Mouse (Mus musculus) megakaryocyte, embryonic 14.5 days (primary cell): ENCODE measurements around the gene Luzp1. TPM values are rescaled to one million over a fixed set of nuclear protein-coding genes. Genes with fewer than 3 reads are reported as not detected.

Experiments used
- H3K27me3 ChIP-seq: replicated peaks from 2 replicates; pipeline ENCODE3; 2012; ENCODE audit warnings: inconsistent platforms
- H3K36me3 ChIP-seq: replicated peaks from 2 replicates; pipeline ENCODE3; 2012; ENCODE audit warnings: low read length, inconsistent platforms, mixed read lengths
- H3K4me1 ChIP-seq: 2 replicates; pipeline ENCODE4 v1.6.1; 2012; ENCODE audit warnings: inconsistent platforms
- H3K4me3 ChIP-seq: replicated peaks from 2 replicates; pipeline ENCODE3; 2012; ENCODE audit warnings: moderate library complexity, mild to moderate bottlenecking, inconsistent platforms
- H3K9me3 ChIP-seq: 2 replicates; pipeline ENCODE4 v1.6.1; 2012; ENCODE audit warnings: inconsistent platforms
- FLI1 ChIP-seq: IDR thresholded peaks from 2 replicates; pipeline ENCODE4 v1.6.1; 2012; ENCODE audit warnings: low read length, inconsistent platforms, mixed read lengths
- GATA1 ChIP-seq: IDR thresholded peaks from 3 replicates; pipeline ENCODE4 v1.6.1; 2012; ENCODE audit warnings: mixed read lengths, low read length, inconsistent platforms, borderline replicate concordance
- polyA plus RNA-seq: library from polyadenylated mRNA; stranded (reverse); fragments of >175 nt; gene quantifications from 2 replicates; pipeline ENCODE4 v1.2.3, GENCODE M21; 2012; ENCODE audit warnings: low replicate concordance; ENCODE audit not compliant: insufficient read depth

Gene Luzp1
- polyA plus RNA-seq, 1 experiment: 0.11 TPM

DNA sequence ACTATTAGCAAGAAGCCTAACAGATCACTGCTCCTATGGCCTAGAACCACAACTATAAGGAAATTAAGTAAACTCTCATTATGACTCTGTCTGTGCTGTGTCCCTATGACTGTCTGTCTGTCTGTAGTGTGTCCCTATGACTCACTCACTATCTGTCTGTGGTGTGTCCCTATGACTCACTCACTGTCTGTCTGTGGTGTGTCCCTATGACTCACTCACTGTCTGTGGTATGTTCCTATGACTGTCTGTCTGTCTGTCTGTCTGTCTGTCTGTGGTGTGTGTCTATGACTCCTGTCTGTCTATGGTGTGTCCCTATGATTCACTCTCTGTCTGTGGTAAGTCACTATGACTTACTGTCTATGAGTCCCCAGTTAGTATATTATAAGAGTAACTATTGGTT is 100.4 kb downstream of the Luzp1 start:
- TF ChIP-seq GATA1 (no peak), FLI1 (no peak)
- Histone ChIP-seq H3K4me3 (no peak overlapping the region), H3K27me3 (no peaks in the 10 kb centered on the region), H3K9me3 (no peaks in the 10 kb centered on the region), H3K4me1 (peaks cover 39% of the 10 kb centered on the region), H3K36me3 (peaks cover 94% of the 10 kb centered on the region)

DNA sequence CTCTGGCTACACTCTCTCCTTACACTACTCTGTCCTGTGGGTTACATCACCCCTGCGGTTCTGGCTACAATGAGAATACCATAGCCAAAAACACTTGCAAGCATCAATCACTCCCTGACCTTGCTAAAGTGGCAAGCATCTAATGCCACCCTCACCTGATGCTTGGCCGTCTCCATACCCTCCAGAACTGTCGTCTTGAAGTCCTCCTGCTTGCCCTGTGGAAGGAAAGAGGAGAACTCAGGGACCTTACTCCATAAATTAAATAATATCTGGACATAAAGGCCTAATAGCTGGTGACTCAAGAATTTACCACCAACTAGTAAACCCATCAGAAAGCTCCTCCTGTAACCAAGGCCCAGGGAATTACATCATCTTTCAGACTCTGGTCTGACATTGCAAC is 112.3 kb downstream of the Luzp1 start:
- peaks cover 47% of the 10 kb centered on the region for H3K36me3 ChIP-seq
- no peaks in the 10 kb centered on the region for H3K27me3 ChIP-seq
- no peaks in the 10 kb centered on the region for H3K9me3 ChIP-seq
- H3K4me1 ChIP-seq: peaks cover 61% of the 10 kb centered on the region
- no peak for TF ChIP-seq FLI1
- no peak overlapping the region for H3K4me3 ChIP-seq

DNA sequence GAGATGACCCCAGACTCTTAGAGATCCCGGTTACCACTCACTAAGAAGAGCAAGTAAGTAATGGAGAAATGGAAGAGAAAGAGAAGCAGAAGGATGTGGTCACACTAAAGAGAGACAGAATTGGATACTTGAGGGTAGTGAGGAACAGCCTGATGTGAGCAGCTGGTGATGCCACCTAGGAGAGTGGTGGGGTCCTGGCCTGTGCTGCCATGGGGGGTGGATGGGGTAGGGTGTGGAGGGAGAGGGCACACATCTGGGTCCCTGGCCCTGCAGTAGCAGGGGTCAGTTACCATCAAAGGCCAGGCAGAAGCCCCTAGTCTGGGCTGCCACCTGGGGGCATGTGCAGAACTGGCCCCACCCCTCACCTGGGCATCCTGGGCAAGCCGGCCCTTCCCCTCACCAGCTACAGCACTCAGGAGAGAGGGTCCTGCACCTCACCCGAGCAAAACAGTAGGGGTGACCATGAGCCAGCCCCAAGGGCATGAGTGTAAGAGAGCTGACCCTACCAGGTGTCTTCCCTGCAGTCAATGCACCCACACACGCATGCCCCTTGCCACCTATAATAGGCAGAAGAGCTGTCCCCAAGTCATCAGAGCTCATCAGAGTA is 117.8 kb downstream of the Luzp1 start:
- peaks cover 70% of the 10 kb centered on the region for H3K4me1 ChIP-seq
- no peaks in the 10 kb centered on the region for H3K27me3 ChIP-seq
- H3K9me3 ChIP-seq: no peaks in the 10 kb centered on the region
- H3K4me3 ChIP-seq: peak overlapping the region; percentile 60
- peaks cover 59% of the 10 kb centered on the region for H3K36me3 ChIP-seq
- TF ChIP-seq GATA1: no peak
- no peak for TF ChIP-seq FLI1

DNA sequence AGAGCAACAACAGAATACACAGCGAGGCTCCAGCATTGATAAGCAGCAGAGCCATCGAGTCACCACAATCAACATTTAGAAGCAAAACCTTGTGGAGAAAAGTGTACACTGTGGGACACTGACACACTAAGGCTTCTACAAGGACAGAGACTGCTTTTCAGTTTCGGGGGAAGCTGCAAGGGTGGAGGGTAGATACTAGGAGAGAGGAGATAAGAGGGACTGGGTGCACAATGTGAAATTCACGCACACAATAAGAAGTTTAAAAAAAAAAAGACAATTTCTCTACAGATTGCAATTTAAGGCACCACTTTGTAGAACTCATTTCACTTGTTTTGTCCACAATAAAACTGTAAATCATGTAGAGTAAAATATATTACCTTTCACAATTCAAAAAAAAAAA is 118.4 kb downstream of the Luzp1 start:
- H3K27me3 ChIP-seq: no peaks in the 10 kb centered on the region
- peaks cover 68% of the 10 kb centered on the region for H3K4me1 ChIP-seq
- H3K36me3 ChIP-seq: peaks cover 61% of the 10 kb centered on the region
- TF ChIP-seq GATA1 (no peak), FLI1 (no peak)
- H3K9me3 ChIP-seq: no peaks in the 10 kb centered on the region
- peak overlapping the region; percentile 50 for H3K4me3 ChIP-seq

DNA sequence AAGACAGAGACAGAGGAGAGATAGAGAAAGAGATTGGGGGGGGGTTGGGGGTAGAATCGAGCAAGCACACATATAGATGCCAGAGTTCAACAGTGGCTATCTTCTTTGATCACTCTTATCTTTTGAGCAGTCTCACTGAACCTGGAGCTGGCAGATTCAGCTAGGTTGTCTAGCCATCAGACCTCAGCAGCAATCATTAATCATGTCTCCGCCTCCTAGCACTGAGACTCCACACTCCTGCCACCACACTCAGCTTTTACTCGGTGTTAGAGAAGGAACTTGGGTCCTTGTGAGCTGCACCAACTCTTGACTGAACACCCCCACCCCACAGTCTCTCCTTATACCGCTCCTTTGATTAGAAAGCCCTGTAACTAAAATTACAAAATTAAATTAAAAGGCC is 122.5 kb downstream of the Luzp1 start:
- no peak overlapping the region for H3K4me3 ChIP-seq
- H3K36me3 ChIP-seq: peaks cover 46% of the 10 kb centered on the region
- no peak for TF ChIP-seq GATA1
- no peak for TF ChIP-seq FLI1
- H3K9me3 ChIP-seq: no peaks in the 10 kb centered on the region
- H3K27me3 ChIP-seq: no peaks in the 10 kb centered on the region
- peaks cover 67% of the 10 kb centered on the region for H3K4me1 ChIP-seq

DNA sequence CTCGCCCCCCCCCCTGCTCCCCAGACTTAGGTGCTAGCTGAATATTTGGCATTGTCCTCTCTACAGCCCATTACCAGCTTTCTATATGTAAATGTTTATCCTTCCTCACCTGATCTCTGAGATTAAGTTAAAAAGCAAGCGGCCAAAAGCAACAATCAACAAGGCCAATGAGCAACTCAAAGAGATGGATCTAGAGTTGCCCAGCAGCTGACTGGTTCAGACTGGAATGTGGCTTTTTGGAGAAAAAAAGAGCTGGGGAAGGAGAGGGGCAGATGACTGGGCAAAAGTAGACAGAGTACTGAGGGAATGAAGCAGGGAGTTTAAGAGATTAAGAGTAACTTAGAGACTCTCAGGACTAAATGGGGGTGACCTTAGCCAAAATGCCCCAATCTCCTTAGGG is 124.4 kb downstream of the Luzp1 start:
- TF ChIP-seq GATA1 (no peak), FLI1 (no peak)
- H3K9me3 ChIP-seq: no peaks in the 10 kb centered on the region
- H3K36me3 ChIP-seq: peaks cover 42% of the 10 kb centered on the region
- peak overlapping the region; percentile 78 for H3K4me3 ChIP-seq
- no peaks in the 10 kb centered on the region for H3K27me3 ChIP-seq
- peaks cover 69% of the 10 kb centered on the region for H3K4me1 ChIP-seq

DNA sequence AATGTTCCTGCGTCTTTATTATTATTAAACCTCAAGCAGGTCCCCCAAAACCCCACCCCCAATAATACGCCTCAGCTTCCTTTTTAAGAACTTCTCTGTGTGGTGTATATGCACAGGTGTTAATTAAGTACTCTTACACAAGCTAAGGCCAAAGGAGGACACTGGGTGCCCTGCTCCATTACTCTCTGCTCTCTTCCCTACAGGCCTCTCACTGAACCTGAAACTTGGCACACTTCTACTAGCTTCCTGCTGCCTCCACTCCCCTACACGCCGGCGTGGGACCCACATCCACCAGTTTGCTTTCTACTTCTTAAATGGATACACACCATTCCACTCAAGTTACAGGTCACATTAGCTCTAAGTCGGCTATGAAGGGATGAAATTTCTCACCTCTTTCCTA is 125.7 kb downstream of the Luzp1 start:
- no peaks in the 10 kb centered on the region for H3K27me3 ChIP-seq
- peaks cover 33% of the 10 kb centered on the region for H3K36me3 ChIP-seq
- TF ChIP-seq FLI1: no peak
- TF ChIP-seq GATA1: no peak
- H3K9me3 ChIP-seq: no peaks in the 10 kb centered on the region
- no peak overlapping the region for H3K4me3 ChIP-seq
- H3K4me1 ChIP-seq: peaks cover 62% of the 10 kb centered on the region

DNA sequence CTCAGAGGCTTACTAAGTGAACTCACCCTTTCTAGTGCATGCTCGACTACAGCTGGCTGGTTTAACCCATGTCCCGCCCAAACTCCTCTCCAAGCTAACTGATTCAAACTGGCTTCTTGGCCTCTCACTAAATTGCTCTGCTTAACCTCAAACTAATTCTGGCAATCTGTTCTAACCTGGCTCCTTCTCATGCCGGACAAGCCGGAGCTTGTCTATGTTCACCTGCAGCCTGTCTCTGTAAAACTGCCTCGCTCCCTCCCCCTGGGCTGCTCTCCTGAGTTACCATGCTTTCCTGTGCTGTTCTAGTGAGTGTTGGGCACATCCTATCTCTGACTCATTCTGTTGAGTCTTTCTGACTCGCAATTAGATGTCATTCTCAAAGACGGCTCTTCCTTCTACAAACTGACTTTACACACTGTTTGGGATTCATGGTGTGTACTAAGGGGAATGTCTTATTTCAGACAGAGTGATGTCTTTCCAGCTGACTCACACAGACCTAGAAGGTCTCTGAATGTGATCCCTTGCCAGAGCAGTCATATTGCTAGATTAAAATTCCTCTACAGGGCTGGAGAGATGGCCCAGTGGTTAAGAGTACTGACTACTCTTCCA is 128.8 kb downstream of the Luzp1 start:
- Histone ChIP-seq H3K27me3 (no peaks in the 10 kb centered on the region), H3K4me3 (peak overlapping the region; percentile 65), H3K4me1 (peaks cover 60% of the 10 kb centered on the region), H3K36me3 (peaks cover 13% of the 10 kb centered on the region), H3K9me3 (no peaks in the 10 kb centered on the region)
- TF ChIP-seq FLI1 (no peak), GATA1 (no peak)

DNA sequence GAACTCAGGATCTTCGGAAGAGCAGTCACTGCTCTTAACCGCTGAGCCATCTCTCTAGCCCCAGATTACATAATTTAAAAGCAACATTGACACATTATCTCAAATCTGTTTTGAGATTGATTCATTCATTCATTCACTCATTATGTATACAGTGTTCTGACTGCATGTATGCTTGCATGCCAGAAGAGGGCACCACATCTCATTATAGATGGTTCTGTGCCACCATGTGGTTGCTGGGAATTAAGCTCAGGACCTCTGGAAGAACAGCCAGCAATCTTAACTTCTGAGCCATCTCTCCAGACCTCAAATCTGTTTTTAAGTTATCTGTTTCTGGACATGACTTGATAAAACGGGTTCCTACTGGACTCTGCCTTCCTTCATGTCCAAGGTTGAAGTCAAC is 130.3 kb downstream of the Luzp1 start:
- Histone ChIP-seq H3K4me1 (peaks cover 45% of the 10 kb centered on the region), H3K4me3 (no peak overlapping the region), H3K36me3 (peaks cover 13% of the 10 kb centered on the region), H3K27me3 (no peaks in the 10 kb centered on the region), H3K9me3 (no peaks in the 10 kb centered on the region)
- TF ChIP-seq GATA1 (no peak), FLI1 (no peak)

DNA sequence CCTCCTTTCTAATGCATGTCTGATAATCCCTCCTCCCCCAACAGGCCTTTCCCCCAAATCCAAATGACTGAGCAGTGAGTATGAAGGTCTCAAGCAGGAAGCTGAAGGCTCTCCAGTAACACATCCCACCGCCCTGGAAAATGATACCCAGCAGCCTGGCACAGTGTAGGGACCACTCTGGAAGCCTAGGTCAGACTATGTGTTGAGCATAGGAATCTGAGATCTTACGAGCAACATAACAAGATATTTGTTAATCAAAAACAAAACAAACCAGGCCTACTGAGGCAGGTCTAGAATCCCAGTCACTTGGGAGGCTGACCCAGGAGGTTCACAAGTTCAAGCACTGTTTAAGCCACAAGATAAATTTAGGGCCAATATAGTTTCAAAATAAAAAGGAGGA is 131.0 kb downstream of the Luzp1 start:
- Histone ChIP-seq H3K4me1 (peaks cover 38% of the 10 kb centered on the region), H3K4me3 (peak overlapping the region; percentile 97), H3K9me3 (no peaks in the 10 kb centered on the region), H3K27me3 (no peaks in the 10 kb centered on the region), H3K36me3 (peaks cover 13% of the 10 kb centered on the region)
- TF ChIP-seq FLI1: no peak
- no peak for TF ChIP-seq GATA1
